Mouse (Mus musculus) MEL (cell line): Measurements from ENCODE around the gene Fthl17a. TPM values are rescaled to one million over a fixed set of nuclear protein-coding genes. Genes with fewer than 3 reads are reported as not detected.
A peak's percentile ranks its signal among the peaks of the same experiment; 100 is the strongest.

ENCODE experiments used
- DNase-seq: peaks from one replicate; pipeline ENCODE4 v3.0.0; 2011; ENCODE audit warnings: low read depth, low spot score
- H3K27ac ChIP-seq: 2 replicates; pipeline ENCODE4 v1.5.1; 2012; ENCODE audit warnings: low read depth, mild to moderate bottlenecking, control low read depth, low read length, moderate library complexity; ENCODE audit not compliant: control insufficient read depth
- H3K27me3 ChIP-seq, 2 experiments: fragments of 150-350 bp in 1 of 2; sonication (generic) in 1 of 2; 2 replicates each; pipeline ENCODE4 v1.6.1; 2012; ENCODE audit warnings: low read length in 2 of 2, mild to moderate bottlenecking in 2 of 2, improper control_type of control experiment in 1 of 2, moderate library complexity in 1 of 2; ENCODE audit not compliant: insufficient read depth in 2 of 2, control insufficient read depth in 1 of 2
- H3K36me3 ChIP-seq, 2 experiments: 2 replicates each; pipeline ENCODE4 v1.6.1; 2012 to 2014; ENCODE audit warnings: low read length in 2 of 2, improper control_type of control experiment in 1 of 2, inconsistent platforms in 1 of 2, mild to moderate bottlenecking in 1 of 2; ENCODE audit not compliant: insufficient read depth in 2 of 2, control insufficient read depth in 1 of 2
- H3K4me1 ChIP-seq, 2 experiments: fragments of 150-350 bp in 1 of 2; sonication (generic) in 1 of 2; 2 replicates each; pipeline ENCODE4 v1.6.1; 2012; ENCODE audit warnings: low read length in 2 of 2, improper control_type of control experiment in 1 of 2, mild to moderate bottlenecking in 1 of 2; ENCODE audit not compliant: insufficient read depth in 2 of 2, control insufficient read depth in 1 of 2
- H3K4me3 ChIP-seq, 2 experiments: fragments of 150-350 bp in 1 of 2; sonication (generic) in 1 of 2; 2 replicates each; pipeline ENCODE4 v1.5.1; 2012; ENCODE audit warnings: low read depth in 2 of 2, low read length in 2 of 2, mild to moderate bottlenecking in 2 of 2, moderate library complexity in 2 of 2, control low read depth in 1 of 2, improper control_type of control experiment in 1 of 2; ENCODE audit not compliant: control insufficient read depth in 1 of 2, insufficient read depth in 1 of 2
- H3K79me2 ChIP-seq: 2 replicates; pipeline ENCODE4 v1.6.1; 2012; ENCODE audit warnings: mild to moderate bottlenecking, low read length, moderate library complexity; ENCODE audit not compliant: control insufficient read depth, poor library complexity, insufficient read depth
- H3K9ac ChIP-seq: 2 replicates; pipeline ENCODE4 v1.6.1; 2012; ENCODE audit warnings: low read depth, mild to moderate bottlenecking, control low read depth, low read length, moderate library complexity; ENCODE audit not compliant: control insufficient read depth, poor library complexity, severe bottlenecking
- H3K9me3 ChIP-seq: fragments of 150-350 bp; sonication (generic); replicated peaks from 2 replicates; pipeline ENCODE4 v1.6.1; 2012; ENCODE audit warnings: mild to moderate bottlenecking, low read length, improper control_type of control experiment, moderate library complexity; ENCODE audit not compliant: insufficient read depth
- CHD1 ChIP-seq: IDR thresholded peaks from 2 replicates; pipeline ENCODE4 v1.6.1; 2012; ENCODE audit warnings: low read depth, mild to moderate bottlenecking, inconsistent platforms, low read length, improper control_type of control experiment
- E2F4 ChIP-seq: IDR thresholded peaks from 2 replicates; pipeline ENCODE4 v1.6.1; 2011; ENCODE audit warnings: low read depth, low read length, improper control_type of control experiment, borderline replicate concordance
- ELF1 ChIP-seq: IDR thresholded peaks from 2 replicates; pipeline ENCODE4 v1.6.1; 2014; ENCODE audit warnings: low read depth, mild to moderate bottlenecking, inconsistent platforms, low read length, improper control_type of control experiment, moderate library complexity
- GABPA ChIP-seq: IDR thresholded peaks from 2 replicates; pipeline ENCODE4 v1.6.1; 2012; ENCODE audit warnings: low read depth, mild to moderate bottlenecking, inconsistent platforms, low read length, improper control_type of control experiment, moderate library complexity
- HCFC1 ChIP-seq: IDR thresholded peaks from 2 replicates; pipeline ENCODE4 v1.6.1; 2012; ENCODE audit warnings: low read depth, mild to moderate bottlenecking, inconsistent platforms, low read length, improper control_type of control experiment, moderate library complexity
- JUND ChIP-seq: IDR thresholded peaks from 2 replicates; pipeline ENCODE4 v1.6.1; 2011; ENCODE audit warnings: low read depth, mild to moderate bottlenecking, improper control_type of control experiment, low read length
- KAT2A ChIP-seq: conservative IDR thresholded peaks from 2 replicates; pipeline ENCODE4 v1.6.1; 2012; ENCODE audit warnings: low read depth, low read length, improper control_type of control experiment, inconsistent platforms
- MAFK ChIP-seq: IDR thresholded peaks from 2 replicates; pipeline ENCODE4 v1.6.1; 2011; ENCODE audit warnings: low read depth, mild to moderate bottlenecking, low read length, improper control_type of control experiment, borderline replicate concordance
- MAZ ChIP-seq: IDR thresholded peaks from 2 replicates; pipeline ENCODE4 v1.6.1; 2012; ENCODE audit warnings: low read depth, mild to moderate bottlenecking, inconsistent platforms, low read length, improper control_type of control experiment
- MYB ChIP-seq: IDR thresholded peaks from 2 replicates; pipeline ENCODE4 v1.6.1; 2011; ENCODE audit warnings: mild to moderate bottlenecking, low read depth, low read length, improper control_type of control experiment
- MYC ChIP-seq: IDR thresholded peaks from 2 replicates; pipeline ENCODE4 v1.6.1; 2011; ENCODE audit warnings: low read depth, mild to moderate bottlenecking, low read length, improper control_type of control experiment, moderate library complexity
- NELFE ChIP-seq: IDR thresholded peaks from 2 replicates; pipeline ENCODE4 v1.6.1; 2011; ENCODE audit warnings: low read depth, low read length, improper control_type of control experiment
- POLR2AphosphoS2 ChIP-seq: IDR thresholded peaks from 2 replicates; pipeline ENCODE4 v1.6.1; 2011; ENCODE audit warnings: low read length, improper control_type of control experiment
- RAD21 ChIP-seq: IDR thresholded peaks from 2 replicates; pipeline ENCODE4 v1.6.1; 2011; ENCODE audit warnings: mild to moderate bottlenecking, low read depth, low read length, improper control_type of control experiment
- RCOR1 ChIP-seq: IDR thresholded peaks from 2 replicates; pipeline ENCODE4 v1.6.1; 2012; ENCODE audit warnings: low read depth, mild to moderate bottlenecking, inconsistent platforms, low read length, improper control_type of control experiment
- SIN3A ChIP-seq: IDR thresholded peaks from 2 replicates; pipeline ENCODE4 v1.6.1; 2012; ENCODE audit warnings: low read length, improper control_type of control experiment, inconsistent platforms
- SMC3 ChIP-seq: IDR thresholded peaks from 2 replicates; pipeline ENCODE4 v1.6.1; 2011; ENCODE audit warnings: low read depth, low read length, improper control_type of control experiment
- TCF12 ChIP-seq: IDR thresholded peaks from 2 replicates; pipeline ENCODE4 v1.6.1; 2014; ENCODE audit warnings: low read depth, mild to moderate bottlenecking, inconsistent platforms, low read length, improper control_type of control experiment, moderate library complexity
- USF1 ChIP-seq: IDR thresholded peaks from 2 replicates; pipeline ENCODE4 v1.6.1; 2014; ENCODE audit warnings: low read depth, mild to moderate bottlenecking, inconsistent platforms, low read length, improper control_type of control experiment, moderate library complexity
- USF2 ChIP-seq, 2 experiments: IDR thresholded peaks; 2 replicates each; pipeline ENCODE4 v1.6.1; 2011 to 2012; ENCODE audit warnings: improper control_type of control experiment in 2 of 2, low read length in 2 of 2, borderline replicate concordance in 1 of 2, inconsistent platforms in 1 of 2, low read depth in 1 of 2, mild to moderate bottlenecking in 1 of 2; ENCODE audit not compliant: insufficient read depth in 1 of 2
- ZC3H11A ChIP-seq: IDR thresholded peaks from 2 replicates; pipeline ENCODE4 v1.6.1; 2012; ENCODE audit warnings: low read depth, mild to moderate bottlenecking, inconsistent platforms, low read length, improper control_type of control experiment
- ZKSCAN1 ChIP-seq: IDR thresholded peaks from 2 replicates; pipeline ENCODE4 v1.6.1; 2012; ENCODE audit warnings: low read depth, mild to moderate bottlenecking, inconsistent platforms, low read length, improper control_type of control experiment, moderate library complexity
- ZMIZ1 ChIP-seq: IDR thresholded peaks from 2 replicates; pipeline ENCODE4 v1.6.1; 2012; ENCODE audit warnings: low read depth, mild to moderate bottlenecking, inconsistent platforms, low read length, improper control_type of control experiment, moderate library complexity
- ZNF384 ChIP-seq: IDR thresholded peaks from 2 replicates; pipeline ENCODE4 v1.6.1; 2012; ENCODE audit warnings: low read depth, mild to moderate bottlenecking, inconsistent platforms, low read length, improper control_type of control experiment
- polyA plus RNA-seq, 2 experiments: library from polyadenylated mRNA; stranded (reverse) in 1 of 2; unstranded in 1 of 2; fragments of >175 nt in 1 of 2; fragments of >200 nt in 1 of 2; gene quantifications; 2 replicates each; pipeline versions ENCODE4 v1.2.1 to v1.2.4; 2012; ENCODE audit warnings: low replicate concordance in 2 of 2, low read depth in 1 of 2; ENCODE audit not compliant: insufficient read length in 2 of 2, insufficient read depth in 1 of 2, missing spikeins in 1 of 2
- total RNA-seq: library from RNA; depleted of rRNA; stranded (reverse); fragments of 300-350 nt; gene quantifications from 2 replicates; pipeline ENCODE4 v1.2.3, GENCODE M21; 2012

Gene Fthl17a
- total and polyA plus RNA-seq, 3 experiments = not detected

DNA sequence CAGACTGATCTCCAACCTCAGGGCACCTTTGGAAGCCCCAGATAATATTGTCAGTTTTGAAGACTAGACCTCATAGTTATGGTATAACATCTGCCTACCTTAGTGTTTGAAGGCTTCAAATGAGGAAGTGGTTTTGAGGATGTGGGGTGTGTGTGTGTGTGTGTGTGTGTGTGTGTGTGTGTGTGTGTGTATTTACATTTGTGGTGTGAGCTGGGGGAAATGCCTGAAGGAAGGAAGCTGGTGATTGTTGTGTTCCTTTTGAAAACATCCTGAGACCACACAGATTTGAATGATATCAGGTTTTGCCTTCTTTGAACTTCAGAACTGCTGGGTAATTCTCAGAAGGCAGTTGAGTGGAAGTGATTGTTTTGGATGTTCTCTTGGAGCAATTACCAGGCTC lies 22.6 kb upstream of the Fthl17a start:
- H3K9ac ChIP-seq = no peak overlapping the region
- TF ChIP-seq MAFK = no peak
- H3K36me3 ChIP-seq = no peaks in the 10 kb centered on the region
- H3K27ac ChIP-seq = no peak overlapping the region
- no peaks in the 10 kb centered on the region for H3K9me3 ChIP-seq
- no peaks in the 10 kb centered on the region for H3K79me2 ChIP-seq
- peak; percentile 1 for DNase-seq
- no peaks in the 10 kb centered on the region for H3K27me3 ChIP-seq
- no peaks in the 10 kb centered on the region for H3K4me1 ChIP-seq
- H3K4me3 ChIP-seq = no peak overlapping the region

DNA sequence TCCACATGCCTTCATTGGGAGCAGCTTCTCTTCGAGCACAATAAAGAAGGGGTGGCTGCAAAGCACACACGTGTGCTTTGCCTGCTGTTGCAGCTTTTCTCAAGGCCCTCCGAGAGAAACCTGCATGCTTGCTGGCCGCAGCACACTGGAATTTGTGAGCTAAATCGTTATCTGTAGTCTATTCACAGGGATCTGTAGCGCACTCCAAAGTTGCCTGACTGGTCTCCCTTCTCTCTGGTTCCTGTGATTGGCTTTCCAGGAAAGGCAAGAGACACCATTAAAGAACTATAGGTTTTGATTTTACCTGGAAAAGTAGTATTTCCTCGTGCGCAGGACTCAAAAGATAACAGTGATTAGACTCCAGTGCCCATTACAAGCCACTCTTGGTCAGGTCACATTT lies 22.3 kb downstream of the Fthl17a start:
- no peak overlapping the region for H3K27ac ChIP-seq
- no peaks in the 10 kb centered on the region for H3K4me1 ChIP-seq
- no peak overlapping the region for H3K4me3 ChIP-seq
- no peaks in the 10 kb centered on the region for H3K79me2 ChIP-seq
- TF ChIP-seq KAT2A = no peak
- no peak for TF ChIP-seq ZNF384
- no peak for TF ChIP-seq ZC3H11A
- TF ChIP-seq GABPA = no peak
- TF ChIP-seq MYC = no peak
- no peak for TF ChIP-seq MAFK
- TF ChIP-seq RAD21 = no peak
- no peak for TF ChIP-seq CHD1
- TF ChIP-seq TCF12 = no peak
- TF ChIP-seq RCOR1 = no peak
- TF ChIP-seq MYB = no peak
- no peak for TF ChIP-seq ELF1
- TF ChIP-seq MAZ = no peak
- no peak for TF ChIP-seq JUND
- no peak for TF ChIP-seq SMC3
- no peak for DNase-seq
- no peaks in the 10 kb centered on the region for H3K9me3 ChIP-seq
- H3K36me3 ChIP-seq = no peaks in the 10 kb centered on the region
- no peak overlapping the region for H3K9ac ChIP-seq
- H3K27me3 ChIP-seq = no peaks in the 10 kb centered on the region

DNA sequence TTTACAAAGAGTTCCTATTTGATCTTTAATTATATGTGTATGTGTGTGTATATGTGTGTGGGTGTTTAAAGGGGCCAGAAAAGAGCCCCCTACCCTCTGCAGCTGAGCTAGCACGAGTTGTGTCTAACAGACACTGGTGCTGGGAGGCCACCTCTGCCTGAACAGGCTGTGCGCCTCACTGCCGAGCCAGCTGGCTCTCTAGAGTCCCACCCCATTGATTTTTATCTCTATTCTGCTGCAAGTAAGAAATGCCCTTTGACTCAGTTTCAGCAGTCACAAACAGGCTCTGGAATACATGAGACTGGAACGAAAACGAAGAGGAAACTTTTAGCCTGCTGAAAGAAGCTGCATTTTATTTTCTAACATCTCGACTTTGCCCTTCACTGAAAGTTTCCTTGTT lies 22.8 kb downstream of the Fthl17a start:
- no peak overlapping the region for H3K4me3 ChIP-seq

More for the DNA sequence above, 22.8 kb downstream of the Fthl17a start:
- Histone ChIP-seq H3K4me1 (no peaks in the 10 kb centered on the region), H3K9ac (no peak overlapping the region), H3K79me2 (no peaks in the 10 kb centered on the region), H3K9me3 (no peaks in the 10 kb centered on the region), H3K36me3 (no peaks in the 10 kb centered on the region), H3K27ac (no peak overlapping the region), H3K27me3 (no peaks in the 10 kb centered on the region)
- DNase-seq = no peak
- no peak for TF ChIP-seq USF2 (IDR thresholded peaks at IDR 0.05; ENCODE audit: borderline replicate concordance in 1 of 2, insufficient read depth in 1 of 2, low read depth in 1 of 2, low read length in 2 of 2)
- TF ChIP-seq ZC3H11A = no peak
- no peak for TF ChIP-seq NELFE
- TF ChIP-seq E2F4 = no peak
- no peak for TF ChIP-seq ZMIZ1
- no peak for TF ChIP-seq ZNF384
- TF ChIP-seq SIN3A = no peak
- TF ChIP-seq ELF1 = no peak
- TF ChIP-seq POLR2AphosphoS2 = no peak
- no peak for TF ChIP-seq CHD1
- no peak for TF ChIP-seq USF1
- TF ChIP-seq HCFC1 = no peak
- no peak for TF ChIP-seq ZKSCAN1
- TF ChIP-seq MAFK = no peak
- TF ChIP-seq KAT2A = no peak
